Mouse (Mus musculus) heart, embryonic 10.5 days (tissue): ENCODE data around the gene Barx2. TPM values are rescaled to one million over a fixed set of nuclear protein-coding genes. Genes with fewer than 3 reads are reported as not detected.

Experiments used
- DNase-seq: peaks from one replicate; pipeline ENCODE4 v3.0.0-alpha.2; 2017; ENCODE audit warnings: low spot score
- H3K27ac ChIP-seq: fragments of 300-500 bp; sonication (generic); 2 replicates; pipeline ENCODE4 v1.5.1; 2016; ENCODE audit warnings: mild to moderate bottlenecking
- H3K27me3 ChIP-seq: fragments of 300-500 bp; sonication (generic); 2 replicates; pipeline ENCODE4 v1.6.1; 2016; ENCODE audit warnings: mild to moderate bottlenecking; ENCODE audit not compliant: poor library complexity, insufficient read depth, severe bottlenecking
- H3K36me3 ChIP-seq: fragments of 300-500 bp; sonication (generic); 2 replicates; pipeline ENCODE4 v1.6.1; 2016; ENCODE audit warnings: mild to moderate bottlenecking, moderate library complexity
- H3K4me1 ChIP-seq: fragments of 300-500 bp; sonication (generic); 2 replicates; pipeline ENCODE4 v1.6.1; 2016; ENCODE audit warnings: mild to moderate bottlenecking
- H3K4me3 ChIP-seq: fragments of 300-500 bp; sonication (generic); 2 replicates; pipeline ENCODE4 v1.5.1; 2016; ENCODE audit warnings: mild to moderate bottlenecking, moderate library complexity
- H3K9me3 ChIP-seq: fragments of 300-500 bp; sonication (generic); 2 replicates; pipeline ENCODE4 v1.6.1; 2016; ENCODE audit warnings: mild to moderate bottlenecking, moderate library complexity
- WGBS: fragments of 180-500 bp; shearing (Covaris S2); methylation state at CpG from one replicate; pipeline ENCODE4 v1.1.7; 2016; 5-methylcytosine and 5-hydroxymethylcytosine counted together
- polyA plus RNA-seq: library from polyadenylated mRNA; unstranded; fragments of >200 nt; fragmentation: Nextera tagmentation; extraction: Ambion mirVana; gene quantifications from 2 replicates; pipeline ENCODE4 v1.2.1, GENCODE M21; 2016

Gene Barx2
- polyA plus RNA-seq, 1 experiment from 2014 or later, result 0.21 TPM

DNA sequence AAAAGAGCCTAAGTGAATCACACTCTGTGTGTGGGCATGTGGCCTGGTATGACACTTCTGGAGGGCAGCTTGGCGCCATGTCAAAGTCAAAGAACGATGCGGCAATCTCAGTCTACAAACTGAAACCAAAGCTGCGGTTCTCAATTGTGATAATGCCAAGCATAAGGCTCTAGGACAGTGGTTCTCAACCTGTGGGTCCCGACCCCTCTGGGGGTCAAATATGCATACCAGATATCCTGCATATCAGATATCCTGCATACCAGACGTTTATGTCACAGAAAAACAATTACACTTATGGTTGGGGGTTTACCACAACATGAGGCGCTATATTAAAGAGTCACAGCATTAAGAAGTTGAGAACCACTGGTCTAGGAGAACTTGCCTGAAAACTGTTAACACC is 10.3 kb upstream of the Barx2 start:
- DNase-seq, result no peak
- Histone ChIP-seq H3K4me3 (no peak overlapping the region), H3K4me1 (no peaks in the 10 kb centered on the region), H3K27me3 (peaks cover 26% of the 10 kb centered on the region), H3K36me3 (no peaks in the 10 kb centered on the region), H3K9me3 (no peaks in the 10 kb centered on the region), H3K27ac (no peak overlapping the region)
- 70% methylated on average over 7 of the region's 7 CpGs for WGBS

DNA sequence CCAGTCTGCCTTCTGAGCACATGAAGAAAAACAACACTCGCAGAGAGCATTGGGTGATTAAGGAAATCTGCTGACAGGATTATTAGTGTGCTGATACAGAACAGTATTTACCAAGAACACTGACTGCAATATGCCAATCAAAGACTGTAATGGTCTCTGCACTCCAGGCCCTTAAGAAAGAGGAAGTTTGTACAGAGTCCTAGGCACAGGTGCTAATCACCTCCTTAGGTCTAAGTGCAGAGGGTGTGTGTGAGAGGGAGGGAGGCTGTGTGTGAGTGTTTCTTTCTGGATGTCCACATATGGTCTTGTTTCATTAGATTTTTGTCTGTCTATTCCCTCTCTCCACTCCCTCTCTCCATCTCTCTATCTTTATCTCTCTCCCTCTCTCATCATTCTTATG is 6.5 kb upstream of the Barx2 start:
- Histone ChIP-seq H3K9me3 (no peaks in the 10 kb centered on the region), H3K27ac (no peak overlapping the region), H3K4me3 (no peak overlapping the region), H3K27me3 (peaks cover 63% of the 10 kb centered on the region), H3K4me1 (peaks cover 5% of the 10 kb centered on the region), H3K36me3 (no peaks in the 10 kb centered on the region)
- DNase-seq, result no peak
- 27% methylated on average over 1 of the region's 1 CpGs for WGBS

DNA sequence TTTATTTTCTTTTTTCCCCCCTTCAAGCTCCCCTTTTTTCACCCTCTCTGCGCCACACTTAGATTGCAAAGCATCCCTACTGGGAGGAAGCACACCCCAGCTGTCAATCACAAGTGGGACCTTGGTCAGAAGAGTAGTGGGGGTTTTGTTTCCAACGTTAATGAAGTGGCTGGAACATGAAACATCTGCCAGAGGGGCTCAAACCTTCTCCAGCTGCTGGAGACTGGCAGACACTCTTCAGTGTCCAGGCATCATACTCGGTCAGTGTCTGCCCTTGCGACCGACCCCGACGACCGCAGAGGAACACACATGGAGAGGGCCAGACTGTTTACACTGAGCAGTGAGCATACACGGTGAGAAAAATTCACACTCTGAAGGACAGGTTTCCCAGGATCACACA is 3.2 kb upstream of the Barx2 start:
- no peak for DNase-seq
- Histone ChIP-seq H3K36me3 (no peaks in the 10 kb centered on the region), H3K4me1 (peaks cover 28% of the 10 kb centered on the region), H3K9me3 (no peaks in the 10 kb centered on the region), H3K27ac (no peak overlapping the region), H3K4me3 (no peak overlapping the region), H3K27me3 (peaks cover 97% of the 10 kb centered on the region)
- WGBS, result 12% methylated on average over 9 of the region's 9 CpGs

DNA sequence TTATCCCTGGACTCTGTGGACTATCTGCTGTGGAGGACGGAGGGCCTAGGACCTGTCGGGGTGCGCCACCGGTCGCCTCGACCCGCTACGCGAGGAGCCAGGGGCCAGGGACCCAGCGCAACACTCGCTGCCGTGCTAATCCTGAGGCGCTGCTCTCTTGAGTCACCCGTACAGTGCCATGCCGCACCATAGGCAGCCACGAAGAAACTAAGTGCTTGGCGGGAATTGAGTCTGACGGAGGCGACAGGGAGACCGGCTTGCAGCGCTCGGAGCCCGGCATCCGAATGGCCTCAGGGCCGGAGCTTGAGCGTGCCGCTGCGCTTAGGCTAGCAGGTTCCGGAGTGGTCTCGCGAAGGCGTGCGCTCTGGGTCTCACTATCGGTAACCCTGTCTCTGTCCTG is 1.6 kb upstream of the Barx2 start:
- no peak for DNase-seq
- Histone ChIP-seq H3K27me3 (peaks cover 99% of the 10 kb centered on the region), H3K4me3 (peak overlapping the region; percentile 68), H3K9me3 (no peaks in the 10 kb centered on the region), H3K4me1 (peaks cover 28% of the 10 kb centered on the region), H3K36me3 (no peaks in the 10 kb centered on the region), H3K27ac (no peak overlapping the region)
- whole genome bisulfite sequencing, result under 1% methylated on average over 34 of the region's 34 CpGs

DNA sequence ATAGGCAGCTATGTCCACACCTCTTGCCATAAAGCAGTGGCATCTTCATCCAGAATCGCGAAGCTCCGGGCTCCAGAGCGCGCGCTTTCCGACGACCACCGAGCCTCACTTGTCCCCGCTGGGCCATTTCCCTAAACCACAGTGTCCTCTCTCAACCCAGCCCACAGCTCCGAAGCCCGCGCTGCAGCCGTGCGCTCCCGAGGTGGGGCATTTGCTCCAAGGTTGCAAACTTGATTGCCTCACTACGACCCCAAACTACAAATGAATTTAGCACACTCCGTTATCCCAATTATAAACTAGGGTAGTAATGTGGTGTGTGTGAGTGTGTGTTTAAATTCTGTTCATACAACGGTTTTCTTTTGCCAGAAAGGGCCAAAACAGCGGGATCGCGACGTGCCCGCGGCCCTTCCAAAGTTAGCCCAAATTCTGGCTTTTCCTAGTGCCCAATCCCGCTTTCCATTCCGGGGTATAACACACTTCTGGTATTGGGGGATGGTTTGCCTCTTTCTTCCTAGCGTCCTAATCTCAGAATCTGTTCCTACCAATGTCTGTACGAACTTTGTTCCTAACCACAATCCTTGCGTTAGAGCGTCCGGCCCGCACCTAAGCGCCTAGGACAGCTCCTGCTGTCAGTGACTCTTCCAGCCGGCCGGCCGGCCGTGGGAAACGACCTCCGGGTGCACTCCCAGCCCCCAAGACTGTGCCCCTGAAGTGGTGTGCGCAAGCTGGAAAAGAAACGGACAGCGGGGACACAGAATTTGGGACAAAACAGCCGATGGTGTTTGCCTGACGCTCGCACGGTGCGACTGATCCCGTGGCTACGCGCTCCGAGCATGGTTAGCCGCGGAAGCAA is 703 bp upstream of the Barx2 start:
- Histone ChIP-seq H3K36me3 (no peaks in the 10 kb centered on the region), H3K27ac (no peak overlapping the region), H3K4me1 (peaks cover 28% of the 10 kb centered on the region), H3K4me3 (peak overlapping the region; percentile 68), H3K27me3 (peaks cover 94% of the 10 kb centered on the region), H3K9me3 (no peaks in the 10 kb centered on the region)
- WGBS, result under 1% methylated on average over 54 of the region's 54 CpGs
- DNase-seq, result no peak

DNA sequence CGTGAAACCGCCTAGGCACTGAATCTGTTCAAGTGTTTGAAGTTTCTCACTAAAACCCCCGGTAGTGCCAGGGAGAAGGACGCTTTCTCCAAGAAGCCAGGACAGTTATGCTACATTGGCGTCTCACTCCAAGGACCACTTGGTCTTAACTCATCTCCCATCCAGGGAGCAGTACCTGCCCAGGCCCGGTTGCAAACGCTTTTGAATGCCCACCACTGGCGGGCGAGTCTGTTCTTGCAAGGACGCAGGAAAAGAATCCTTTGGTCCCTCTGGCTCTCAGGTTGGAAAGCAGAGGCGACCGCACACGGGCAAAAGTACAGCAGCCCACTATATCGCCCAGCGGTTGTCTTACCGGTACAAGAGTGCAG is 725 bp downstream of the Barx2 start:
- H3K27ac ChIP-seq, result no peak overlapping the region
- no peaks in the 10 kb centered on the region for H3K36me3 ChIP-seq

DNA sequence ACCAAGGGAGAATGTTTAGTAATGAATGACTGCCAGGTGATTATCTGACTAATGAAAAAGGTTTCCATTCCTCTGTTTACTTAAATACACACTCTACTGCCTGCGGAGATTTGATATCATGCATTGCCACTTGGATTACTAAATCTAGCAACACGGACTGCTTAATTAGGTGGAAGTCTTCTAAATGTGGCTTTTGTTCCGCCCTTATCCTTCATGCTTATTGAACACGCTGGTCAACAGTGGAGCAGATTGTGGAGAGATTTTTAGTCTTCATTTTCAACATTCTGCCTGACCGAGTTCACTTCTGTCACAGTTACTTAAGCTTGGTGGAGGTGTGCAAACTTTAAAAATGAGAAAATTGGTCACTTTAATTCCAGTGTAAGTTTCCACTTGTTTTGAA is 3.0 kb downstream of the Barx2 start:
- Histone ChIP-seq H3K4me1 (peaks cover 27% of the 10 kb centered on the region), H3K9me3 (no peaks in the 10 kb centered on the region), H3K27ac (no peak overlapping the region), H3K36me3 (no peaks in the 10 kb centered on the region), H3K27me3 (peaks cover 74% of the 10 kb centered on the region), H3K4me3 (no peak overlapping the region)
- 63% methylated on average over 5 of the region's 5 CpGs for WGBS
- no peak for DNase-seq

More for the DNA sequence above, 725 bp downstream of the Barx2 start:
- WGBS, result under 1% methylated on average over 16 of the region's 16 CpGs
- H3K4me3 ChIP-seq, result peak overlapping the region; percentile 68
- H3K27me3 ChIP-seq, result peaks cover 94% of the 10 kb centered on the region
- peaks cover 28% of the 10 kb centered on the region for H3K4me1 ChIP-seq
- DNase-seq, result no peak
- no peaks in the 10 kb centered on the region for H3K9me3 ChIP-seq

DNA sequence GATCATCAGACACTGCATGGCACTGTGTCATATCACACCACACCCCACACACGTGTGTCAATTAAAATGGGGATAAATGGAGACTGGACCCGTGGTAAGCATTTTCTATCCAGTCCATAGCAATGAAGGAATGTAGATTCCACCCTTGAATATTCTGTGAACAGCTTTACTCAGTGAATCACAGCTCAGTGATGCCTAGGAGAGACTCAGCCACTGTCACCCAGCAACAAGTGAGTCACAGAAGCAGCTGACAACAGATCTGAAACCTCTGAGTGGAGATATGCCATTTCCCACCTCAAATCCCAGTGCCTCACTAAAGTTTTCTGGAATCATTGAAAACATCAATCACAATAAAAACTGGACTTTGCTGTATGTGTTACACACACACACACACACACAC is 11.5 kb downstream of the Barx2 start:
- no peaks in the 10 kb centered on the region for H3K27me3 ChIP-seq
- WGBS, result 80% methylated on average over 2 of the region's 2 CpGs
- no peaks in the 10 kb centered on the region for H3K36me3 ChIP-seq
- no peak overlapping the region for H3K4me3 ChIP-seq
- H3K4me1 ChIP-seq, result no peaks in the 10 kb centered on the region
- H3K9me3 ChIP-seq, result no peaks in the 10 kb centered on the region
- DNase-seq, result no peak
- H3K27ac ChIP-seq, result no peak overlapping the region

DNA sequence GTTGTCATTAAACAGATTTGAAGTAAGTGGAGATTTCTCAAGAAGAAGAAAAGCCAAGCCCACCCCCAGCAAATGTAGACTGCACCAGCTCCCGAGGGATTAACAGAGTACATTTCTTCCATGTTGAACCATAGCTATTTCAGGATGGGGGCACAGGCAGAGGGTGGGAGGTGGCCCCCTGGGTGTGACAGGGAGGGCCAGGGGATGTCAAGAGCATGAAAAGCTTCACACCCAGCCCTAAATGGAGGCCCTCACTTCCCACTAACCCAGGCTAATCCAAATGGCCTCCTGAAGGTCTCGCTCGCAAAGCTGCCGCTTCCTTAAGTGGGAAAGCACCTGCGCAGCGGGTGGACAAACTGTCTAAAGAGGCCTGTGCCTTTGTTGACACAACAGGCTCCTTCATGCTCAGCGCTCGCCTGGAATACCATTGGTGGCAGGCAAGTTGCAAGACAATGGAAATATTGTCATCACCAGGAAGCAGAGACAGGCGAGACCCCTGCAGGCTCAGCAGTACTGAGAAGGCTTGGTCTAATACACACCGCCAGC is 18.4 kb downstream of the Barx2 start:
- Histone ChIP-seq H3K27me3 (no peaks in the 10 kb centered on the region), H3K27ac (no peak overlapping the region), H3K9me3 (no peaks in the 10 kb centered on the region), H3K36me3 (no peaks in the 10 kb centered on the region), H3K4me1 (0 out of 2 replicates have a peak, but pooled peaks cover 5% of the 10 kb centered on the region), H3K4me3 (no peak overlapping the region)
- whole genome bisulfite sequencing, result 56% methylated on average over 10 of the region's 10 CpGs
- DNase-seq, result peak; percentile 59

DNA sequence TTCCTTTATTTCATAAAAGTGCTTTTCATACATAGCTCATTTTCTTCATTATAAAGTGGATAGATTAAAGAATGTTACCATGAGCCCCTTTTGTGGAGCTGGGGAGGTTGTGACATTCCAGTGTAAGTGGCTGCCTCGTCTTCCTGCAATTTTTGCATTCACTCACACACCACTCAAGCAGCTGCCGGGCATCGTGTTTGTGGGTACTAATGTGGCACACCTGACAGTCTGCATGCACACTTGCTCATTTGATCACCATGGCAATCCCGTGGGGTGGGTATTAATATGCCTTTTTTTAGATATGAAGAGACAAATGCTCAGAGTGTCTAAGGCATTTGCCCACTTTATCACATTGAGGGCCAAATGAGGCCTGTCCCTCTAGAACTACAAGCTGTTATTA is 24.9 kb downstream of the Barx2 start:
- Histone ChIP-seq H3K4me3 (no peak overlapping the region), H3K27ac (no peak overlapping the region), H3K27me3 (no peaks in the 10 kb centered on the region), H3K9me3 (no peaks in the 10 kb centered on the region), H3K4me1 (0 out of 2 replicates have a peak, but pooled peaks cover 5% of the 10 kb centered on the region), H3K36me3 (no peaks in the 10 kb centered on the region)
- WGBS, result 62% methylated on average over 4 of the region's 4 CpGs
- DNase-seq, result no peak

DNA sequence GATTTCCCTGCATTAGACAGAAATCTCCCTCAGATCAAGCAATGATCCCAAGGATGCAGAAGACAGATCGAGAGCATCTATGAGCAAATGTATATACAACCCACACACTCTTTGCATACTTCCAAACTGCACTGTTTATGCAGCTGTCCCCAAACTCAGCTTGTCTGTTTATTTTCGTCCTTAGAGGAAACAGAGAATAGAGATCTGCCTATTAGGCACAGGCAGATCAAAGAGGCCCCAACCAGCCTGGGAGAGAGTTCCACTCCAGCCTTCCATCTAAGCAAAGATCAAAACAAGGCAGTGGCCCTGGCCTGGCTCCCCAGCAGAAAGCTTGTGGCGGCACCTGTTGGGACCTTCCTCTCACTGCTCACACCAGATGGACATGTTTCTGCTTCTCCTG is 27.0 kb downstream of the Barx2 start:
- H3K36me3 ChIP-seq, result no peaks in the 10 kb centered on the region
- no peak for DNase-seq
- 0 out of 2 replicates have a peak, but pooled peaks cover 5% of the 10 kb centered on the region for H3K4me1 ChIP-seq
- WGBS, result 47% methylated on average over 3 of the region's 3 CpGs
- H3K4me3 ChIP-seq, result no peak overlapping the region
- H3K27me3 ChIP-seq, result no peaks in the 10 kb centered on the region
- H3K27ac ChIP-seq, result no peak overlapping the region
- H3K9me3 ChIP-seq, result no peaks in the 10 kb centered on the region

DNA sequence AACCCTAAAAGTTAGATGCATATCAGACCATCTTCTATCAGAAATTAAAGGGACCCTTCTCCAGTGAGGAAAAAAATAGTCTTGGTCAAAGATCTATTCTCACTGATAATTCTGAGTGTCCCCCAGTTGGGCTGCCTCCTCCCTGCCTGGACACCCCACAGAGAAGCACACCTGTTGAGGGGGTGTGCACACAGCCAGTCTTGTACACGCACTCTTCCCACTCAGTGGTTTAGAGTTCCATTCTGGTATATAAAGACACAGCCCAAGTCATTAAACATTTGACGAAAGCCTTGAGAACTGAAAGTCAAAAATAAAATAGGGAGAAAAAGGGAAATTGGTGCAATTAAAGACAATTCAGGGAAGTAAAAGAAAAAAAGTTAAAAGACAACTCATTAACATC is 30.9 kb downstream of the Barx2 start:
- DNase-seq, result no peak
- Histone ChIP-seq H3K27ac (no peak overlapping the region), H3K4me1 (no peaks in the 10 kb centered on the region), H3K36me3 (no peaks in the 10 kb centered on the region), H3K9me3 (no peaks in the 10 kb centered on the region), H3K4me3 (no peak overlapping the region), H3K27me3 (no peaks in the 10 kb centered on the region)
- WGBS, result 90% methylated on average over 2 of the region's 2 CpGs

DNA sequence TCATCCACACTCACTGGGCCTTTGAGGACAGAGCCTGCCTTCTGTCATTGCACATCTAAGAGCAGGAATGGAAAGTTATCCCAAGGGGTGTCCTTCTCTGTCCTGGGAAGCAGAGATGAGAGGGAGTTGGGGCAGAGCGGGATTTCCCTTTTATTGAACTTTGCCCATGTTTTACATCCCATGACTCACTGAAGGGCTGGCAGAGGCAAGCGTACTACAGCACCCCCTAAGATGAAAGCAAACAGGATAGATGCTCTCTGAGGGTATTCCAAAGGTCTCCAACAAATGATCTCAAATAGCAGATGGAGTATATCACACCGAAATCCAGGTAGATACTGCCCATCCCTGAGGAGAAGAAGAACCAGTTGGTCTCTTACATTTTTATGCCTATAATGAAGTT is 37.7 kb downstream of the Barx2 start:
- Histone ChIP-seq H3K36me3 (no peaks in the 10 kb centered on the region), H3K27ac (no peak overlapping the region), H3K4me3 (no peak overlapping the region), H3K9me3 (no peaks in the 10 kb centered on the region), H3K4me1 (no peaks in the 10 kb centered on the region), H3K27me3 (no peaks in the 10 kb centered on the region)
- no peak for DNase-seq
- 86% methylated on average over 3 of the region's 3 CpGs for WGBS
